Mouse (Mus musculus): ENCODE results near the gene Txndc2. TPM values are rescaled to one million over a fixed set of nuclear protein-coding genes. Genes with fewer than 3 reads are reported as not detected.
A peak's percentile ranks its signal among the peaks of the same experiment; 100 is the strongest.

Txndc2 gene
- total and polyA plus RNA-seq, 3 experiments = not detected

DNA sequence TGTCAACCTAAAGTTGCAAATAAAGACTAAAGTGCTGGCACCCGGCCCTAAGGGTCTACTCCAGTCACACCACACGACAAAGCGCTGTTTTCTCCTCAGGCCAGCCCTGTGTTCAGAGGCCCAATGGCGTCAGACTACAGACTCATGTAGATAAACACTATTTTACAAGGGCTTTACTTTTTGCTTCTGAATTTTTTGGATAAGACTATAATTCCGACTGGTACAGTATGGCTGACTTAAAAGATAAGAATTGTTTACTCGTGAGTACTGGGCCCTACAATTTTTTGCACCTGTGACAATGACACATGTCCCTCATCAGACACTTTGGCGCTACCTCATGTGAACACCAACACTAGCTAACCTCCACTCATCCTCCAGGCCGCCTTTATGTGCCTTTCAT lies 14.1 kb upstream of the Txndc2 start (continued):
- TF ChIP-seq ZMIZ1 (IDR thresholded peaks at IDR 0.05; ENCODE audit: low read depth, low read length) = no peak
- no peak for TF ChIP-seq JUND (IDR thresholded peaks at IDR 0.05; ENCODE audit: low read depth, low read length)
- no peak for TF ChIP-seq ZNF384 (IDR thresholded peaks at IDR 0.05; ENCODE audit: low read depth, low read length)
- TF ChIP-seq HCFC1 (IDR thresholded peaks at IDR 0.05; ENCODE audit: low read depth, low read length) = 0 out of 2 replicates have a peak, but pooled peaks have one; percentile 32
- peak; percentile 7; the same call in 1 of the 2 replicates for TF ChIP-seq SMC3 (IDR thresholded peaks at IDR 0.05; ENCODE audit: low read depth, low read length)

DNA sequence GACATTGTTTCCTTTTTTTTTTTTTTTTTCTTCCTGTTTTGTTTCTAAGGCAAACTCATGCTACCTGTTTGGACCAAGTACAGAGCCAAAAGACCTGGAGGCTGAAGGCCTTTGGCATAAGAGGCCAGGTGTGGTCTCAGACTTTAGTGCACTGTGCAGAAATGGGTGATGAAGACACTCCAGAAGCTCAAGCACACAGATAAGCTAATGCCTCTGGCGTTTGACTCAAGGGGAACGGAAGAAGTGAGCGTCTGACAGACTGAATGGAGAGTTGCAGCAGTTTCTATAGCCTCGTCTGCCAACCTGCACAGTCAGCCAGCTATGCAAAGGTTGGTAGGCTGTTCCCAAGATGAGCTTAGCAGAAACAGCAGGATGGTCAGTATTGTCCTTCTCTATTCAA lies 13.6 kb upstream of the Txndc2 start:
- Histone ChIP-seq H3K9me3 (replicated peaks; ENCODE audit: insufficient read depth, low read length) (no peaks in the 10 kb centered on the region), H3K27me3 (ENCODE audit: control insufficient read depth in 1 of 2, insufficient read depth in 2 of 2, low read length in 2 of 2) (no peaks in the 10 kb centered on the region), H3K79me2 (ENCODE audit: control insufficient read depth, insufficient read depth, low read length, poor library complexity) (no peaks in the 10 kb centered on the region), H3K4me3 (ENCODE audit: control insufficient read depth in 1 of 2, insufficient read depth in 1 of 2, low read depth in 2 of 2, low read length in 2 of 2) (no peak overlapping the region), H3K36me3 (ENCODE audit: control insufficient read depth in 1 of 2, insufficient read depth in 2 of 2, low read length in 2 of 2) (peaks cover 0 to 22% of the 10 kb centered on the region in 2 experiments; a peak in 2 of 4 replicates), H3K27ac (ENCODE audit: control insufficient read depth, low read depth, low read length) (peak overlapping the region; percentile 81), H3K4me1 (ENCODE audit: control insufficient read depth in 1 of 2, insufficient read depth in 2 of 2, low read length in 2 of 2) (peaks cover 13 to 27% of the 10 kb centered on the region in 2 experiments), H3K9ac (ENCODE audit: control insufficient read depth, low read depth, low read length, poor library complexity, severe bottlenecking) (no peak overlapping the region)
- TF ChIP-seq GABPA (IDR thresholded peaks at IDR 0.05; ENCODE audit: low read depth, low read length) (no peak), BHLHE40 (IDR thresholded peaks at IDR 0.05; ENCODE audit: borderline replicate concordance, low read depth, low read length) (no peak), ZNF384 (IDR thresholded peaks at IDR 0.05; ENCODE audit: low read depth, low read length) (peak; percentile 63; the same call in 1 of the 2 replicates), JUND (IDR thresholded peaks at IDR 0.05; ENCODE audit: low read depth, low read length) (no peak)
- peak; percentile 42 for DNase-seq (ENCODE audit: low read depth, low spot score)

DNA sequence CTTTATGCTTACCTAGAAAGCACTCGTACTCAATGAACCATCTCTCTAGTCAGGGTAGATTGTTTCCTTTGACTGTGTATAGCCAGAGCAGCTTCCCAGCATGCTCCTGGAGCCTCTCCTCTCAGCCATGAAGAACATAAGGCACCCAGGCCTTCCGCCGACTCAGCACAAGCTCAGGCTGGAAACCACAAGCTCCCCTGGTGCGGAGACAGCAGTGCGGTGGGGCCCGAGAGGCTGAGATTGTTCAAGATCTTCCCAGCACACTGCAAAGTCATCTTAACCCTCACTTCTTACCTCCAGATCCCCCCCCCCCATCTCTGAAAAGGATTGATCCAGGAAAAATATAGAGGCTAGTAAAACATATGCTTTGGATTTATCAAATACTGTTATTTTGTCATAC lies 8.6 kb upstream of the Txndc2 start:
- TF ChIP-seq SIN3A (IDR thresholded peaks at IDR 0.05; ENCODE audit: low read length) = no peak
- no peak for TF ChIP-seq JUND (IDR thresholded peaks at IDR 0.05; ENCODE audit: low read depth, low read length)
- no peak for TF ChIP-seq EP300 (IDR thresholded peaks at IDR 0.05; ENCODE audit: low read depth in 1 of 2, low read length in 2 of 2)
- TF ChIP-seq MYB (IDR thresholded peaks at IDR 0.05; ENCODE audit: low read depth, low read length) = no peak
- peak; percentile 66 for TF ChIP-seq TBP (IDR thresholded peaks at IDR 0.05; ENCODE audit: low read depth, low read length)
- no peak for TF ChIP-seq CHD2 (IDR thresholded peaks at IDR 0.05; ENCODE audit: low read length)
- TF ChIP-seq RAD21 (IDR thresholded peaks at IDR 0.05; ENCODE audit: low read depth, low read length) = no peak
- no peak for TF ChIP-seq CTCF (IDR thresholded peaks at IDR 0.05 in 2 of 3, conservative IDR thresholded peaks at IDR 0.05 in 1 of 3; ENCODE audit: control insufficient read depth in 1 of 3, insufficient read depth in 1 of 3, low read depth in 2 of 3, low read length in 3 of 3, poor library complexity in 1 of 3, severe bottlenecking in 1 of 3)
- H3K79me2 ChIP-seq (ENCODE audit: control insufficient read depth, insufficient read depth, low read length, poor library complexity) = no peaks in the 10 kb centered on the region
- no peak overlapping the region for H3K27ac ChIP-seq (ENCODE audit: control insufficient read depth, low read depth, low read length)
- H3K27me3 ChIP-seq (ENCODE audit: control insufficient read depth in 1 of 2, insufficient read depth in 2 of 2, low read length in 2 of 2) = no peaks in the 10 kb centered on the region
- no peak overlapping the region for H3K4me3 ChIP-seq (ENCODE audit: control insufficient read depth in 1 of 2, insufficient read depth in 1 of 2, low read depth in 2 of 2, low read length in 2 of 2)
- H3K9ac ChIP-seq (ENCODE audit: control insufficient read depth, low read depth, low read length, poor library complexity, severe bottlenecking) = no peak overlapping the region
- DNase-seq (ENCODE audit: low read depth, low spot score) = no peak
- H3K36me3 ChIP-seq (ENCODE audit: control insufficient read depth in 1 of 2, insufficient read depth in 2 of 2, low read length in 2 of 2) = peaks cover 0 to 1% of the 10 kb centered on the region in 2 experiments; a peak in 2 of 4 replicates
- H3K9me3 ChIP-seq (replicated peaks; ENCODE audit: insufficient read depth, low read length) = no peaks in the 10 kb centered on the region
- peaks cover 1 to 2% of the 10 kb centered on the region in 2 experiments; a peak in 3 of 4 replicates for H3K4me1 ChIP-seq (ENCODE audit: control insufficient read depth in 1 of 2, insufficient read depth in 2 of 2, low read length in 2 of 2)
